Mouse (Mus musculus): Measurements from ENCODE around the gene Gm10203. TPM values are rescaled to one million over a fixed set of nuclear protein-coding genes. Genes with fewer than 3 reads are reported as not detected.
"Not testable (repeated sequence)": the region's sequence is repeated elsewhere in the genome, so short reads cannot be mapped to it uniquely, and the experiment has no call there.

The Gm10203 gene
- total RNA-seq, 2 experiments from 2014 or later, result not detected

- no peak for DNase-seq
These were observed 4.6 kb downstream of the Gm10203 start for GRCm38 (mm10) chr6:149134391-149135150.

- no peak for DNase-seq
These were observed 5.7 kb downstream of the Gm10203 start for GRCm38 (mm10) chr6:149135631-149136030.

- DNase-seq, result no peak
These were observed 8.0 kb downstream of the Gm10203 start for GRCm38 (mm10) chr6:149137936-149138335.

GRCm38 (mm10) chr6:149139011-149139410 is 9.0 kb downstream of the Gm10203 start:
- DNase-seq, result no peak

GRCm38 (mm10) chr6:149139471-149139870 is 9.5 kb downstream of the Gm10203 start, which contains the start of gene Etfbkmt:
Gene Etfbkmt (plus strand): TSS chr6:149139849.
- DNase-seq, result no peak

- peak; percentile 87 to 90 for DNase-seq
These were observed 11.6 kb downstream of the Gm10203 start for GRCm38 (mm10) chr6:149141393-149142173.

GRCm38 (mm10) chr6:149145143-149145542 is 15.2 kb downstream of the Gm10203 start:
- DNase-seq, result no peak

- DNase-seq, result no peak
These were observed 18.7 kb downstream of the Gm10203 start for GRCm38 (mm10) chr6:149148436-149149229.

GRCm38 (mm10) chr6:149152119-149152518 is 22.1 kb downstream of the Gm10203 start:
- DNase-seq, result no peak

GRCm38 (mm10) chr6:149153473-149154115 is 23.6 kb downstream of the Gm10203 start:
- DNase-seq, result no peak

- DNase-seq, result no peak
These were observed 24.4 kb downstream of the Gm10203 start for GRCm38 (mm10) chr6:149154116-149155030.

- peak in 1 of 2 experiments; percentile 19 for DNase-seq
These were observed 25.3 kb downstream of the Gm10203 start for GRCm38 (mm10) chr6:149155031-149155841.

- not testable (repeated sequence) for DNase-seq
These were observed 37.1 kb downstream of the Gm10203 start for GRCm38 (mm10) chr6:149167038-149167437.

- no peak for DNase-seq
These were observed 37.7 kb downstream of the Gm10203 start for GRCm38 (mm10) chr6:149167672-149168071.

GRCm38 (mm10) chr6:149168436-149168835 is 38.5 kb downstream of the Gm10203 start:
- no peak for DNase-seq

GRCm38 (mm10) chr6:149169965-149170364 is 40.0 kb downstream of the Gm10203 start:
- DNase-seq, result not testable (repeated sequence)

- peak; percentile 20 to 41 for DNase-seq
These were observed 44.1 kb downstream of the Gm10203 start for GRCm38 (mm10) chr6:149173831-149174625.

- peak; percentile 25 to 48 for DNase-seq
These were observed 45.1 kb downstream of the Gm10203 start for GRCm38 (mm10) chr6:149174932-149175570.
